Mouse (Mus musculus): ENCODE measurements at regions not wholly inside any gene's neighbourhood (a gene's known extent, or its start where the extent isn't known, plus 50 kb on each side); places are given as distances from the start of the nearest gene placed in this dataset.

GRCm38 (mm10) chr13:44232716-44233051, 448.1 kb downstream of the Cd83 start:
- TF ChIP-seq POLR2A (IDR thresholded peaks at IDR 0.05; ENCODE audit: borderline replicate concordance, extremely low read depth, insufficient read depth, insufficient read length, poor library complexity, severe bottlenecking) = no peak
- TF ChIP-seq CTCF (IDR thresholded peaks at IDR 0.05; ENCODE audit: borderline replicate concordance, extremely low read depth, insufficient read depth, insufficient read length) = no peak
- DNase-seq (ENCODE audit: low read depth) = no peak

- DNase-seq (ENCODE audit: low read depth) = no peak
- TF ChIP-seq CTCF (IDR thresholded peaks at IDR 0.05; ENCODE audit: borderline replicate concordance, extremely low read depth, insufficient read depth, insufficient read length) (no peak), POLR2A (IDR thresholded peaks at IDR 0.05; ENCODE audit: borderline replicate concordance, extremely low read depth, insufficient read depth, insufficient read length, poor library complexity, severe bottlenecking) (no peak)
Observed at GRCm38 (mm10) chr13:44234241-44234640, 449.7 kb downstream of the Cd83 start.

- no peak for TF ChIP-seq POLR2A (IDR thresholded peaks at IDR 0.05; ENCODE audit: borderline replicate concordance, extremely low read depth, insufficient read depth, insufficient read length, poor library complexity, severe bottlenecking)
- TF ChIP-seq CTCF (IDR thresholded peaks at IDR 0.05; ENCODE audit: borderline replicate concordance, extremely low read depth, insufficient read depth, insufficient read length) = no peak
- DNase-seq (ENCODE audit: low read depth) = no peak
Observed at GRCm38 (mm10) chr13:44235236-44235635, 450.7 kb downstream of the Cd83 start.

- DNase-seq (ENCODE audit: low read depth) = no peak
- TF ChIP-seq POLR2A (IDR thresholded peaks at IDR 0.05; ENCODE audit: borderline replicate concordance, extremely low read depth, insufficient read depth, insufficient read length, poor library complexity, severe bottlenecking) (no peak), CTCF (IDR thresholded peaks at IDR 0.05; ENCODE audit: borderline replicate concordance, extremely low read depth, insufficient read depth, insufficient read length) (no peak)
Observed at GRCm38 (mm10) chr13:44235941-44236340, 451.4 kb downstream of the Cd83 start.

GRCm38 (mm10) chr13:44238308-44238707, 453.7 kb downstream of the Cd83 start:
- peak; percentile 92 for DNase-seq (ENCODE audit: low read depth)
- TF ChIP-seq CTCF (IDR thresholded peaks at IDR 0.05; ENCODE audit: borderline replicate concordance, extremely low read depth, insufficient read depth, insufficient read length) (no peak), POLR2A (IDR thresholded peaks at IDR 0.05; ENCODE audit: borderline replicate concordance, extremely low read depth, insufficient read depth, insufficient read length, poor library complexity, severe bottlenecking) (no peak)

GRCm38 (mm10) chr13:44243211-44243610, 458.6 kb downstream of the Cd83 start:
- no peak for TF ChIP-seq POLR2A (IDR thresholded peaks at IDR 0.05; ENCODE audit: borderline replicate concordance, extremely low read depth, insufficient read depth, insufficient read length, poor library complexity, severe bottlenecking)
- no peak for TF ChIP-seq CTCF (IDR thresholded peaks at IDR 0.05; ENCODE audit: borderline replicate concordance, extremely low read depth, insufficient read depth, insufficient read length)
- no peak for DNase-seq (ENCODE audit: low read depth)

- no peak for DNase-seq (ENCODE audit: low read depth)
Observed at GRCm38 (mm10) chr13:44246714-44247251, 462.2 kb downstream of the Cd83 start.

GRCm38 (mm10) chr13:44247861-44248260, 463.3 kb downstream of the Cd83 start:
- no peak for DNase-seq (ENCODE audit: low read depth)
- no peak for TF ChIP-seq POLR2A (IDR thresholded peaks at IDR 0.05; ENCODE audit: borderline replicate concordance, extremely low read depth, insufficient read depth, insufficient read length, poor library complexity, severe bottlenecking)
- no peak for TF ChIP-seq CTCF (IDR thresholded peaks at IDR 0.05; ENCODE audit: borderline replicate concordance, extremely low read depth, insufficient read depth, insufficient read length)

More at GRCm38 (mm10) chr13:44246714-44247251, 462.2 kb downstream of the Cd83 start:
- TF ChIP-seq CTCF (IDR thresholded peaks at IDR 0.05; ENCODE audit: borderline replicate concordance, extremely low read depth, insufficient read depth, insufficient read length) (no peak), POLR2A (IDR thresholded peaks at IDR 0.05; ENCODE audit: borderline replicate concordance, extremely low read depth, insufficient read depth, insufficient read length, poor library complexity, severe bottlenecking) (no peak)

GRCm38 (mm10) chr13:44248401-44248800, 463.8 kb downstream of the Cd83 start:
- TF ChIP-seq POLR2A (IDR thresholded peaks at IDR 0.05; ENCODE audit: borderline replicate concordance, extremely low read depth, insufficient read depth, insufficient read length, poor library complexity, severe bottlenecking) (no peak), CTCF (IDR thresholded peaks at IDR 0.05; ENCODE audit: borderline replicate concordance, extremely low read depth, insufficient read depth, insufficient read length) (no peak)
- DNase-seq (ENCODE audit: low read depth) = peak; percentile 23

GRCm38 (mm10) chr13:44249119-44249518, 464.5 kb downstream of the Cd83 start:
- TF ChIP-seq CTCF (IDR thresholded peaks at IDR 0.05; ENCODE audit: borderline replicate concordance, extremely low read depth, insufficient read depth, insufficient read length) = no peak
- no peak for TF ChIP-seq POLR2A (IDR thresholded peaks at IDR 0.05; ENCODE audit: borderline replicate concordance, extremely low read depth, insufficient read depth, insufficient read length, poor library complexity, severe bottlenecking)
- DNase-seq (ENCODE audit: low read depth) = no peak

GRCm38 (mm10) chr13:44250474-44251201, 466.1 kb downstream of the Cd83 start:
- TF ChIP-seq POLR2A (IDR thresholded peaks at IDR 0.05; ENCODE audit: borderline replicate concordance, extremely low read depth, insufficient read depth, insufficient read length, poor library complexity, severe bottlenecking) = no peak
- peak; percentile 78 for DNase-seq (ENCODE audit: low read depth)

GRCm38 (mm10) chr13:44251503-44251902, 466.9 kb downstream of the Cd83 start:
- TF ChIP-seq POLR2A (IDR thresholded peaks at IDR 0.05; ENCODE audit: borderline replicate concordance, extremely low read depth, insufficient read depth, insufficient read length, poor library complexity, severe bottlenecking) (no peak), CTCF (IDR thresholded peaks at IDR 0.05; ENCODE audit: borderline replicate concordance, extremely low read depth, insufficient read depth, insufficient read length) (no peak)
- peak; percentile 74 for DNase-seq (ENCODE audit: low read depth)

Data from brain, embryonic 14.5 days (tissue).